Mouse (Mus musculus): ENCODE data around the gene S100a7a. TPM values are rescaled to one million over a fixed set of nuclear protein-coding genes. Genes with fewer than 3 reads are reported as not detected.

S100a7a gene
- polyA plus RNA-seq, 1 experiment = 0.11 TPM

- Histone ChIP-seq H3K27me3 (ENCODE audit: control insufficient read depth, insufficient read depth, insufficient read length) (no peaks in the 10 kb centered on the region), H3K4me3 (ENCODE audit: insufficient read depth, poor library complexity, severe bottlenecking) (no peak overlapping the region)
Measured at GRCm38 (mm10) chr3:90621552-90621951, 32.3 kb upstream of the S100a7a start.

GRCm38 (mm10) chr3:90623435-90624071 lies 30.3 kb upstream of the S100a7a start:
- Histone ChIP-seq H3K36me3 (ENCODE audit: control insufficient read depth, insufficient read depth) (peaks cover 15% of the 10 kb centered on the region), H3K79me3 (ENCODE audit: low read depth) (no peaks in the 10 kb centered on the region), H3K79me2 (ENCODE audit: control insufficient read depth, insufficient read depth) (no peaks in the 10 kb centered on the region), H3ac (ENCODE audit: control insufficient read depth, insufficient read length, low read depth) (no peak overlapping the region), H3K4me3 (ENCODE audit: insufficient read depth, poor library complexity, severe bottlenecking) (no peak overlapping the region), H3K27me3 (ENCODE audit: control insufficient read depth, insufficient read depth, insufficient read length) (no peaks in the 10 kb centered on the region)
- no peak for TF ChIP-seq USF1 (IDR thresholded peaks at IDR 0.05; ENCODE audit: low read depth)
- no peak for TF ChIP-seq CTCF (IDR thresholded peaks at IDR 0.05; ENCODE audit: control insufficient read depth, insufficient read depth, insufficient read length)
- TF ChIP-seq MAX (IDR thresholded peaks at IDR 0.05) = no peak
- TF ChIP-seq CEBPB (IDR thresholded peaks at IDR 0.05; ENCODE audit: low read depth) = no peak
- TF ChIP-seq MYOG (IDR thresholded peaks at IDR 0.05; ENCODE audit: control insufficient read depth, extremely low read depth, insufficient read length) = no peak
- TF ChIP-seq FOSL1 (IDR thresholded peaks at IDR 0.05; ENCODE audit: insufficient read depth, low read length, poor library complexity, severe bottlenecking) = no peak
- TF ChIP-seq MYOD1 (IDR thresholded peaks at IDR 0.05; ENCODE audit: control insufficient read depth, insufficient read length, low read depth) = no peak

More at GRCm38 (mm10) chr3:90621552-90621951, 32.3 kb upstream of the S100a7a start:
- TF ChIP-seq CTCF (IDR thresholded peaks at IDR 0.05; ENCODE audit: control insufficient read depth, insufficient read depth, insufficient read length) = no peak
- TF ChIP-seq MAX (IDR thresholded peaks at IDR 0.05) = no peak
- no peak for TF ChIP-seq CEBPB (IDR thresholded peaks at IDR 0.05; ENCODE audit: low read depth)
- TF ChIP-seq MYOD1 (IDR thresholded peaks at IDR 0.05; ENCODE audit: control insufficient read depth, insufficient read length, low read depth) = no peak
- no peak for TF ChIP-seq FOSL1 (IDR thresholded peaks at IDR 0.05; ENCODE audit: insufficient read depth, low read length, poor library complexity, severe bottlenecking)
- TF ChIP-seq MYOG (IDR thresholded peaks at IDR 0.05; ENCODE audit: control insufficient read depth, extremely low read depth, insufficient read length) = no peak
- no peak for TF ChIP-seq USF1 (IDR thresholded peaks at IDR 0.05; ENCODE audit: low read depth)
- Histone ChIP-seq H3ac (ENCODE audit: control insufficient read depth, insufficient read length, low read depth) (no peak overlapping the region), H3K79me2 (ENCODE audit: control insufficient read depth, insufficient read depth) (peaks cover 4% of the 10 kb centered on the region), H3K36me3 (ENCODE audit: control insufficient read depth, insufficient read depth) (peaks cover 28% of the 10 kb centered on the region), H3K79me3 (ENCODE audit: low read depth) (no peaks in the 10 kb centered on the region)

- H3K79me3 ChIP-seq (ENCODE audit: low read depth) = no peaks in the 10 kb centered on the region
- H3K79me2 ChIP-seq (ENCODE audit: control insufficient read depth, insufficient read depth) = no peaks in the 10 kb centered on the region
- no peak overlapping the region for H3K4me3 ChIP-seq (ENCODE audit: insufficient read depth, poor library complexity, severe bottlenecking)
- H3K27me3 ChIP-seq (ENCODE audit: control insufficient read depth, insufficient read depth, insufficient read length) = no peaks in the 10 kb centered on the region
- peaks cover 4% of the 10 kb centered on the region for H3K36me3 ChIP-seq (ENCODE audit: control insufficient read depth, insufficient read depth)
- H3ac ChIP-seq (ENCODE audit: control insufficient read depth, insufficient read length, low read depth) = no peak overlapping the region
- no peak for TF ChIP-seq MYOG (IDR thresholded peaks at IDR 0.05; ENCODE audit: control insufficient read depth, extremely low read depth, insufficient read length)
- no peak for TF ChIP-seq CEBPB (IDR thresholded peaks at IDR 0.05; ENCODE audit: low read depth)
- TF ChIP-seq FOSL1 (IDR thresholded peaks at IDR 0.05; ENCODE audit: insufficient read depth, low read length, poor library complexity, severe bottlenecking) = no peak
- no peak for TF ChIP-seq MYOD1 (IDR thresholded peaks at IDR 0.05; ENCODE audit: control insufficient read depth, insufficient read length, low read depth)
- TF ChIP-seq USF1 (IDR thresholded peaks at IDR 0.05; ENCODE audit: low read depth) = no peak
- TF ChIP-seq MAX (IDR thresholded peaks at IDR 0.05) = no peak
- TF ChIP-seq CTCF (IDR thresholded peaks at IDR 0.05; ENCODE audit: control insufficient read depth, insufficient read depth, insufficient read length) = no peak
Measured at GRCm38 (mm10) chr3:90625496-90625895, 28.3 kb upstream of the S100a7a start.

- Histone ChIP-seq H3K27me3 (ENCODE audit: control insufficient read depth, insufficient read depth, insufficient read length) (no peaks in the 10 kb centered on the region), H3K79me3 (ENCODE audit: low read depth) (no peaks in the 10 kb centered on the region), H3ac (ENCODE audit: control insufficient read depth, insufficient read length, low read depth) (no peak overlapping the region), H3K4me3 (ENCODE audit: insufficient read depth, poor library complexity, severe bottlenecking) (no peak overlapping the region), H3K36me3 (ENCODE audit: control insufficient read depth, insufficient read depth) (peaks cover 4% of the 10 kb centered on the region), H3K79me2 (ENCODE audit: control insufficient read depth, insufficient read depth) (no peaks in the 10 kb centered on the region)
- no peak for TF ChIP-seq MYOD1 (IDR thresholded peaks at IDR 0.05; ENCODE audit: control insufficient read depth, insufficient read length, low read depth)
- no peak for TF ChIP-seq MYOG (IDR thresholded peaks at IDR 0.05; ENCODE audit: control insufficient read depth, extremely low read depth, insufficient read length)
- no peak for TF ChIP-seq FOSL1 (IDR thresholded peaks at IDR 0.05; ENCODE audit: insufficient read depth, low read length, poor library complexity, severe bottlenecking)
- TF ChIP-seq USF1 (IDR thresholded peaks at IDR 0.05; ENCODE audit: low read depth) = no peak
- no peak for TF ChIP-seq CEBPB (IDR thresholded peaks at IDR 0.05; ENCODE audit: low read depth)
- no peak for TF ChIP-seq MAX (IDR thresholded peaks at IDR 0.05)
- TF ChIP-seq CTCF (IDR thresholded peaks at IDR 0.05; ENCODE audit: control insufficient read depth, insufficient read depth, insufficient read length) = no peak
Measured at GRCm38 (mm10) chr3:90626266-90627021, 27.4 kb upstream of the S100a7a start.

- Histone ChIP-seq H3K27me3 (ENCODE audit: control insufficient read depth, insufficient read depth, insufficient read length) (no peaks in the 10 kb centered on the region), H3ac (ENCODE audit: control insufficient read depth, insufficient read length, low read depth) (no peak overlapping the region), H3K79me2 (ENCODE audit: control insufficient read depth, insufficient read depth) (no peaks in the 10 kb centered on the region), H3K36me3 (ENCODE audit: control insufficient read depth, insufficient read depth) (peaks cover 4% of the 10 kb centered on the region), H3K4me3 (ENCODE audit: insufficient read depth, poor library complexity, severe bottlenecking) (no peak overlapping the region), H3K79me3 (ENCODE audit: low read depth) (no peaks in the 10 kb centered on the region)
- no peak for TF ChIP-seq CTCF (IDR thresholded peaks at IDR 0.05; ENCODE audit: control insufficient read depth, insufficient read depth, insufficient read length)
- TF ChIP-seq USF1 (IDR thresholded peaks at IDR 0.05; ENCODE audit: low read depth) = no peak
- no peak for TF ChIP-seq MYOD1 (IDR thresholded peaks at IDR 0.05; ENCODE audit: control insufficient read depth, insufficient read length, low read depth)
- TF ChIP-seq FOSL1 (IDR thresholded peaks at IDR 0.05; ENCODE audit: insufficient read depth, low read length, poor library complexity, severe bottlenecking) = no peak
Measured at GRCm38 (mm10) chr3:90627366-90627765, 26.5 kb upstream of the S100a7a start.
